Mouse (Mus musculus): ENCODE results near the gene Aldh9a1.

DNA sequence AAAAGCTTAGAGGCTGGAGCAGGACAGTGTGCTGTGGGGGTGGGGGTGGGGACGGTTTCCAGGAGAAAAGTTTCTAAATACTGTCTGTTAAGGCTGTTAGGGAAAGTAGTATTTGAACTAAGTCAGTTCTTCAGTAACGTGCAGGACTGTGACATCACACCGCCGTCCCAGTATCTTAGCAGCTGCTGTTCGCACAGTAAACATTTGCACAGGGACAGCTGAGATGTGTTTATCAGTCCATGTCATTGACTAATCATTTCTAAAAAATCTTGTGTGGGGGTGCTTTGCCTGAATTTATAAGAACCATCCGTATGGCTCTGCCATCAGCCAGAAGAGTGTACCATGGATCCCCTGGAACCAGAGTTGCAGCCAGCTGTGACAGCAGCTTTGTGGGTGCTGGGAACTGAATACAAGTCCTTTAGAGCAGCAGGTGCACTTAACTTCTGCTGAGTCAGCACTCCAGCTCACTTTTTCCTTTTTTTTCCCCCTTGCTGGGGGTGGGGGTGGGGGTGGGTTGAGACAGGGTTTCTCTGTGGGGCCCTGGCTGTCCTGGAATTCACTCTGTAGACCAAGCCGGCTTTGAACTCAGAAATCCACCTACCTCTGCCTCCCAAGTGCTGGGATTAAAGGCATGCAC is 44.2 kb upstream of the Aldh9a1 start:
- TF ChIP-seq TAL1 (IDR thresholded peaks at IDR 0.05; ENCODE audit: low read length) (no peak), GATA1 (IDR thresholded peaks at IDR 0.05; ENCODE audit: low read length) (no peak)
